Mouse (Mus musculus): Measurements from ENCODE around the gene Thpo. TPM values are rescaled to one million over a fixed set of nuclear protein-coding genes. Genes with fewer than 3 reads are reported as not detected.

Thpo gene
- polyA plus RNA-seq, 1 experiment from 2014 or later = 8.9 TPM

DNA sequence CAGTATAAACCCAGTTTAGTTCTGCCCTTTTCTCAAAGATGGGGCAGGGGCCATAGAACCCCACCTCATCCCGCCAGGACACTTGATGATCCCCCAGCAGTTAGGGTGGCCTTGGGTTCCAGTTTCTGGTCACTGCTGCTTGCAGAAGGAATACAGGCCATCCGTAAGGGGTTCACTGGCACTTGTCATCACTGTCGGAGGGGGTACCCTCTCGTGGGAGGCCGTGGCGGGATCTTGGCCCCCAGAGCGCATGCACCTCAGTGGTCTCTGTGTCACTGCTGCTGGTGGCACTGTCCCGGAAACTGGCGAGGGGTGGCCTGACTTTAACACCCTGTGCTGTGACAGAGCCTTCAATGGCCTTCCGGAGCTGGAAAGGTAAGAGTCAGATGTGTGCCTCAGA is 31.2 kb downstream of the Thpo start:
- Histone ChIP-seq H3K36me3 (replicated peaks; ENCODE audit: insufficient read depth, low read length) (peaks cover 19% of the 10 kb centered on the region), H3K4me2 (ENCODE audit: low read depth, low read length) (peak overlapping the region; percentile 42), H3K27me3 (ENCODE audit: insufficient read depth, low read length) (no peaks in the 10 kb centered on the region), H3K27ac (ENCODE audit: low read depth) (peak overlapping the region; percentile 78), H3K4me3 (ENCODE audit: low read depth, low read length) (no peak overlapping the region), H3K9ac (replicated peaks) (peak overlapping the region; percentile 21; the same call in 1 of the 2 replicates), H3K4me1 (ENCODE audit: insufficient read depth) (peaks cover 36% of the 10 kb centered on the region), H3K9me3 (ENCODE audit: low read length) (no peaks in the 10 kb centered on the region)
- TF ChIP-seq EP300 (IDR thresholded peaks at IDR 0.05; ENCODE audit: low read depth) (no peak), CTCF (IDR thresholded peaks at IDR 0.05; ENCODE audit: low read depth) (no peak)
- DNase-seq (no peak), ATAC-seq (no peak)
- WGBS (ENCODE audit: insufficient replicate concordance) = 84% methylated on average over 10 of the region's 10 CpGs

DNA sequence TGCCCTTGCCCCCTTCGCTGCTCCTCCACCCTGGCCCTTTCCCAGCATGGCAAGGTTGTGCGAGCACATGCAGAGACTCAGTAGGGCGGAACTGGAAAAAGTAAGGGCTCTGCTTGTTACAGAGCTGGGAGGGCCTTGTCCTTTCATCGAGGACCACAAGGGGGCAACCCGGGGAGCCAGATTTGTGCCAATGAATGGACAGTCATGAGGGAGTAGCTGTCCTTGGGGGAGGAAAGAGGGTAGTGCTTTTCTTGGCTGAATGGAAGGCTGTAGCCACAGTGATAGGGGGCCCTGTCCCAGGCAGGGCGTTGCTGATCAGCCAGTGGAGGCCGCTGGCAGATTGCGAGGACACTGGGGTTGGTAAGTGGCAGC is 31.8 kb downstream of the Thpo start:
- H3K36me3 ChIP-seq (replicated peaks; ENCODE audit: insufficient read depth, low read length) = peaks cover 14% of the 10 kb centered on the region
- H3K27ac ChIP-seq (ENCODE audit: low read depth) = peak overlapping the region; percentile 78
- DNase-seq = peak; percentile 84
- H3K4me1 ChIP-seq (ENCODE audit: insufficient read depth) = peaks cover 33% of the 10 kb centered on the region
- 15% methylated on average over 8 of the region's 8 CpGs for WGBS (ENCODE audit: insufficient replicate concordance)
- H3K4me3 ChIP-seq (ENCODE audit: low read depth, low read length) = no peak overlapping the region
- peak overlapping the region; percentile 45 for H3K4me2 ChIP-seq (ENCODE audit: low read depth, low read length)
- no peaks in the 10 kb centered on the region for H3K9me3 ChIP-seq (ENCODE audit: low read length)
- peak; percentile 87 for TF ChIP-seq CTCF (IDR thresholded peaks at IDR 0.05; ENCODE audit: low read depth)
- peak; percentile 10; the same call in 1 of the 2 replicates for TF ChIP-seq EP300 (IDR thresholded peaks at IDR 0.05; ENCODE audit: low read depth)
- peak; percentile 84 for ATAC-seq
- H3K27me3 ChIP-seq (ENCODE audit: insufficient read depth, low read length) = no peaks in the 10 kb centered on the region
- H3K9ac ChIP-seq (replicated peaks) = 0 out of 2 replicates have a peak overlapping the region, but pooled peaks have one; percentile 36

DNA sequence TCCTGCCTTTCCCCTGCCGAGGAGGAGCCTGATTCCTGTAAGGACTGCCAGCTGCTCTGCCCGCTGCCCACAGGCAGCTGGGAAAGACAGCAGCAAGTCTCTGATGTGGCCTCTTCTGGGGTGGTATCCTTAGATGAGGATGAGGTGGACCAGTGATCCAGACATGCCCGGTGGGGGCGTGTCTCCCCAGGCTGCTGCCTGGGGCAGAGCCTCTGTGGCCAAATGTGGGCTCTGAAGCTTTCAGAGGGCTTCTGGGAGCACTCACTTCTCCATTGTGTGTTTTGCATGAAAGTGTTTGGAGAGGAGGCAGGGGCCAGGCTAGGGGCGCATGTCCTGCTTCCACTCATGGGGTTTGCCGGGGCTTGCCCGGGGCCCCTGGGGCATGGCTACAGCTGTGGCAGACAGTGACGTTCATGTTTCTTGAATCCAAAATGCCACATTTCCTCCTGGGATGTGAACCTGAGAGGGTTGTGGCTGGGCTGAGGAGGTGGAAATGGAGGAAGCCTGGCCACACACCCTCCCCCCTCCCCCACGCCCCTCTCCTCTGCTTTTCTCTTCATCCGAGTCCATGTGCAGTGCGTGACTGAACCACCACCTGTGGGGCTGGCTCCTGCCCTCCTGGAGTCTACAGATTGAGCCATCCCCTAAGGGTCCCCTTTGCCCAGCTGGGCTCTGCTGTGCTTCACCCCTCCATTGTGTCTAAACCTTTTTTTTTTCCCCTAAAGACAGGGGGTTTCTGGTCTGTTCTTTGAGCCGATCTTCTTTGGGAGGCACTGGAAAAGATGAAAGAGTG is 32.4 kb downstream of the Thpo start:
- Histone ChIP-seq H3K27me3 (ENCODE audit: insufficient read depth, low read length) (no peaks in the 10 kb centered on the region), H3K4me2 (ENCODE audit: low read depth, low read length) (peak overlapping the region; percentile 45), H3K9ac (replicated peaks) (0 out of 2 replicates have a peak overlapping the region, but pooled peaks have one; percentile 36), H3K27ac (ENCODE audit: low read depth) (peak overlapping the region; percentile 78), H3K4me1 (ENCODE audit: insufficient read depth) (peaks cover 27% of the 10 kb centered on the region), H3K9me3 (ENCODE audit: low read length) (no peaks in the 10 kb centered on the region), H3K4me3 (ENCODE audit: low read depth, low read length) (no peak overlapping the region), H3K36me3 (replicated peaks; ENCODE audit: insufficient read depth, low read length) (peaks cover 11% of the 10 kb centered on the region)
- TF ChIP-seq EP300 (IDR thresholded peaks at IDR 0.05; ENCODE audit: low read depth) (no peak), CTCF (IDR thresholded peaks at IDR 0.05; ENCODE audit: low read depth) (no peak)
- DNase-seq (peak; percentile 59), ATAC-seq (peak; percentile 17; the same call in 1 of the 2 replicates)
- 34% methylated on average over 12 of the region's 12 CpGs for WGBS (ENCODE audit: insufficient replicate concordance)

DNA sequence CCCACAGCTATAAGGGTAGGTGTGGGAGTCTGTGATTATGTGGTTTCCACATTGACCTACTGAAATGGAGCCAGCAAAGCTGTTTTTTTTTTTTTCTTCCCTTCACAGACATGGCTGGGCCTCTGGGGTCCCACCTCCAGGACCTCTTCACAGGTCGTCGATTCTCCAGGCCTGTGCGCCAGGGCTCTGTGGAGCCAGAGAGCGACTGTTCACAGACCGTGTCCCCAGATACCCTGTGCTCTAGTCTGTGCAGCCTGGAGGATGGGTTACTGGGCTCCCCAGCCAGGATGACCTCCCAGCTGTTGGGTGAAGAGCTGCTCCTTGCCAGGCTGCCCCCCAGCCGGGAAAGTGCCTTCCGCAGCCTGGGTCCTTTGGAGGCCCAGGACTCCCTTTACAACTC is 33.0 kb downstream of the Thpo start:
- Histone ChIP-seq H3K27ac (ENCODE audit: low read depth) (no peak overlapping the region), H3K9ac (replicated peaks) (no peak overlapping the region), H3K4me1 (ENCODE audit: insufficient read depth) (peaks cover 23% of the 10 kb centered on the region), H3K9me3 (ENCODE audit: low read length) (no peaks in the 10 kb centered on the region), H3K36me3 (replicated peaks; ENCODE audit: insufficient read depth, low read length) (peaks cover 11% of the 10 kb centered on the region), H3K4me3 (ENCODE audit: low read depth, low read length) (no peak overlapping the region), H3K4me2 (ENCODE audit: low read depth, low read length) (0 out of 2 replicates have a peak overlapping the region, but pooled peaks have one; percentile 45), H3K27me3 (ENCODE audit: insufficient read depth, low read length) (peaks cover under 1% of the 10 kb centered on the region; the same call in 1 of the 2 replicates)
- 75% methylated on average over 7 of the region's 7 CpGs for WGBS (ENCODE audit: insufficient replicate concordance)
- DNase-seq = no peak
- no peak for ATAC-seq
- TF ChIP-seq CTCF (IDR thresholded peaks at IDR 0.05; ENCODE audit: low read depth) (no peak), EP300 (IDR thresholded peaks at IDR 0.05; ENCODE audit: low read depth) (no peak)

DNA sequence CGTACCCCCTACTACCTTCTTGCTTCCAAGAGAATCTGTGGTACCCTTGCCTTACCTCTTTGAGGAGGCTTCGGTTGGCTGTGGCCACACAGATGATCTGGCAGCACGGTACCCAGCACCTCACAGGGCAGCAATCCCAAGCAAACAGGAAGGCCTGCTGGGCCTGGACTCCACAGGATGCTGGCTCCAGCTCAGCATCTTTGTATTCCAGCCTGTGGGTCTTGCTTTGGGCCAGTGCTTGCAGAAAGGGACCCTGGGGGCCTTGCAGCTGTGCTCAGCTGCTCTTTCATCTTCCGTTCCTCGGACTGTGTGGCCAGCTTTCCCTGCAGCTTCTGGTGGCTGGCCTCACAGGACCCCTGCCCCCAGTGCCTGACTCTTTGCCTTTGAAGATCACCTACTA is 34.3 kb downstream of the Thpo start:
- no peak overlapping the region for H3K4me2 ChIP-seq (ENCODE audit: low read depth, low read length)
- DNase-seq = no peak
- H3K27ac ChIP-seq (ENCODE audit: low read depth) = no peak overlapping the region
- H3K36me3 ChIP-seq (replicated peaks; ENCODE audit: insufficient read depth, low read length) = peaks cover 5% of the 10 kb centered on the region; the same call in 1 of the 2 replicates
- TF ChIP-seq EP300 (IDR thresholded peaks at IDR 0.05; ENCODE audit: low read depth) (no peak), CTCF (IDR thresholded peaks at IDR 0.05; ENCODE audit: low read depth) (no peak)
- peaks cover 13% of the 10 kb centered on the region for H3K27me3 ChIP-seq (ENCODE audit: insufficient read depth, low read length)
- H3K4me3 ChIP-seq (ENCODE audit: low read depth, low read length) = no peak overlapping the region
- WGBS (ENCODE audit: insufficient replicate concordance) = 75% methylated on average over 5 of the region's 5 CpGs
- peaks cover 34% of the 10 kb centered on the region for H3K4me1 ChIP-seq (ENCODE audit: insufficient read depth)
- H3K9me3 ChIP-seq (ENCODE audit: low read length) = no peaks in the 10 kb centered on the region
- no peak overlapping the region for H3K9ac ChIP-seq (replicated peaks)
- no peak for ATAC-seq

DNA sequence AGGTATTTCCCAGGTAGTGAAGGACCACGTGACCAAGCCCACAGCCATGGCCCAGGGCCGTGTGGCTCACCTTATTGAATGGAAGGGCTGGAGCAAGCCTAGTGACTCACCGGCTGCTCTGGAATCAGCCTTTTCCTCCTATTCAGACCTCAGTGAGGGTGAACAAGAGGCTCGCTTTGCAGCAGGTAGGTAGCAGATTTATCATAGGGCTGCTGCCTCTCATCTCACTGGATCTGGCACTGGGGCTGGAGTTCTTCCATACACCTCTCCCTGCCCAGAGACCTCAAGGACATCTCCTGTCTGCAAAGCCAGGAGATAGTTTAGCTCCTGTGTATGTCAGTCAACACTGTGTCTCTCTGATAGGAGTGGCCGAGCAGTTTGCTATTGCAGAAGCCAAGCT is 35.0 kb downstream of the Thpo start:
- H3K27ac ChIP-seq (ENCODE audit: low read depth) = no peak overlapping the region
- ATAC-seq (no peak), DNase-seq (no peak)
- H3K4me2 ChIP-seq (ENCODE audit: low read depth, low read length) = no peak overlapping the region
- no peak overlapping the region for H3K9ac ChIP-seq (replicated peaks)
- 77% methylated on average over 5 of the region's 5 CpGs for WGBS (ENCODE audit: insufficient replicate concordance)
- peaks cover 5% of the 10 kb centered on the region; the same call in 1 of the 2 replicates for H3K36me3 ChIP-seq (replicated peaks; ENCODE audit: insufficient read depth, low read length)
- H3K9me3 ChIP-seq (ENCODE audit: low read length) = no peaks in the 10 kb centered on the region
- peaks cover 39% of the 10 kb centered on the region for H3K4me1 ChIP-seq (ENCODE audit: insufficient read depth)
- H3K27me3 ChIP-seq (ENCODE audit: insufficient read depth, low read length) = peaks cover 18% of the 10 kb centered on the region
- TF ChIP-seq EP300 (IDR thresholded peaks at IDR 0.05; ENCODE audit: low read depth) = no peak
- no peak for TF ChIP-seq CTCF (IDR thresholded peaks at IDR 0.05; ENCODE audit: low read depth)
- H3K4me3 ChIP-seq (ENCODE audit: low read depth, low read length) = no peak overlapping the region

Measured in liver, postnatal 0 days (tissue).